Mouse (Mus musculus): ENCODE data around the gene Crtc1.

- TF ChIP-seq TCF12 (IDR thresholded peaks at IDR 0.05; ENCODE audit: insufficient read depth, poor library complexity, severe bottlenecking) (no peak), TCF3 (IDR thresholded peaks at IDR 0.05; ENCODE audit: insufficient read length, low read depth) (no peak), USF1 (IDR thresholded peaks at IDR 0.05; ENCODE audit: low read depth) (no peak)
Measured at GRCm38 (mm10) chr8:70408301-70408700, 31.1 kb downstream of the Crtc1 start.
